Mouse (Mus musculus): ENCODE measurements around the gene Klhl29.

The Klhl29 gene

DNA sequence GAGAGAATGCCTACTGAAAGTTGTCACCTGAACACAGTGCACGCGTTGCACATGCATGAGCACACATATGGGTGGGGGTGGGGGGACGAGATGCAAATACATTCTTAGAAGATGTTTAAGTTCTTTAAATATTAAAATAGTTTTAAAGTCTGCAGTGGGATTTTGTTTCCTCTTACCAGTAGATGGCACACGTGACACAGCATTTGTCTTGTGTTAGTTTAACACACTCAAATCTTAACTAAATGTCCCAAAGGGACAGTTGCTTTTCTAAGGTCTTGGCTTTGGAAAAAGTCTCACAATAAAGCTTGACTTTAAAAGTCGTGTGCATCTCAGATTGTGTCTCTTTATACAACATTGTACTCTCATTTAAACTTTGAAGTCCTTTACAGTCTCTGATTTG lies 346.4 kb downstream of the Klhl29 start:
- DNase-seq (ENCODE audit: low spot score in 2 of 2), result no peak

All from spleen, postnatal 10 days (tissue).